Mouse (Mus musculus) embryonic stem cell, embryonic (primary cell): ENCODE measurements around the gene Apoh.

Experiments used
- CTCF ChIA-PET, 4 experiments: fragments of 300-600 bp in 2 of 4; fragments of 350-600 bp in 2 of 4; sonication (Branson Sonifier 250); formaldehyde crosslinking; loops; one replicate each; lab custom pipeline; 2022; ENCODE audit warnings: inconsistent platforms in 2 of 4; lab: Charles Lee
- POLR2A ChIA-PET, 4 experiments: fragments of 300-600 bp in 2 of 4; fragments of 350-600 bp in 2 of 4; sonication (Branson Sonifier 250); formaldehyde crosslinking; loops; one replicate each; lab custom pipeline; 2022; ENCODE audit warnings: antibody characterized with exemption in 4 of 4, inconsistent platforms in 1 of 4; lab: Charles Lee

The Apoh gene

GRCm38 (mm10) chr11:108342781-108343768 is at the start of gene Apoh:
Gene Apoh, plus strand, starts transcription at chr11:108343354.
- ChIA-PET CTCF (interaction anchor here in 1 of 4 experiments (1.4 kb wide), 1 partner anchor 360 kb away, joined by 3 read pairs; no protein-coding TSS in a partner anchor), POLR2A (interaction anchor here in 3 of 4 experiments (0.5 to 2.7 kb wide), 10 partner anchors 9 to 1365 kb away, joined by 3 to 8 read pairs (median 4); partner anchors contain the start of gene Cep112 (in 1 of the 3))

DNA sequence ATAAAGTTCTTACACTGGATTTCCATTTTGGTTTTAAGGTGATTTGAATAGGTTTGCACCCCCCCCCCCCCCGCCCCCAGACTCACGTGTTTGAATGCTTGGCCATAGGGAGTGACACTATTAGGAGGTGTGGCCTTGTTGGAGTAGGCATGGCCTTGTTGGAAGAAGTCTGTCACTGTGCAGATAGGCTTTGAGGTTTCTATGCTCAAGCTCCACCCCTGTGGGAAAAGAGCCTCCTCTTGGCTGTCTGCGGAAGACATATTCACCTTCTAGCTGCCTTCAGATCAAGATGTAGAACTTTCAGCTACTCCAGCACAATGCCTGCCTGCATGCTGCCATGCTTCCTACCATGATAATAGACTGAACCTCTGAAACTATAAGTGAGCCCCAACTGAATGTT is 49.3 kb upstream of the Apoh start:
- POLR2A ChIA-PET, result no interaction called here
- CTCF ChIA-PET, result no interaction called here

GRCm38 (mm10) chr11:108294305-108294813 is 48.8 kb upstream of the Apoh start:
- CTCF ChIA-PET, result no interaction called here
- POLR2A ChIA-PET, result no interaction called here

- POLR2A ChIA-PET, result no interaction called here
- CTCF ChIA-PET, result no interaction called here
These were observed 47.8 kb upstream of the Apoh start for GRCm38 (mm10) chr11:108295373-108295772.

DNA sequence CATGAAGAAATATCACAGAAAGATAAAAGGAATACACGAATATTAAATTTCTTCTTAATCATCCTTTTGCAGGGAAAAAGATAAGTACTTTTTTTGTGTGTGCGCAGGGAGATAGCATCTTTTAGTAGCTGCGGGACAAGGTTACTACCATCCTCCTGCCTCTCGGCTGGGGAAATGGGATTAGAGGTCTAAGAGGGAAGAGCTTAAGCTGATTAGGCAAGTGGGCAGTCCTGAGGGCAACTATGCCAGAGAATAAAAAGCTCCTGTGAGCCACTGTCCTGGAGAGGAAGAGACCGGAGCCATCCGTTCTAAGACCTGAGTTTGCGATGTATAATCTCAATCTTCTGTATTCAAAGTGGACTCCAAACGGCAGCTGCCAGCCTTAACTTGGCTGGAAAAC is 45.2 kb upstream of the Apoh start:
- POLR2A ChIA-PET, result no interaction called here
- CTCF ChIA-PET, result no interaction called here

- ChIA-PET POLR2A (no interaction called here), CTCF (no interaction called here)
These were observed 43.2 kb upstream of the Apoh start for GRCm38 (mm10) chr11:108299913-108300312.

GRCm38 (mm10) chr11:108300443-108300842 is 42.7 kb upstream of the Apoh start:
- ChIA-PET CTCF (no interaction called here), POLR2A (interaction anchor here in 1 of 4 experiments (0.8 kb wide), 1 partner anchor 266 kb away, joined by 3 read pairs; no protein-coding TSS in a partner anchor)

DNA sequence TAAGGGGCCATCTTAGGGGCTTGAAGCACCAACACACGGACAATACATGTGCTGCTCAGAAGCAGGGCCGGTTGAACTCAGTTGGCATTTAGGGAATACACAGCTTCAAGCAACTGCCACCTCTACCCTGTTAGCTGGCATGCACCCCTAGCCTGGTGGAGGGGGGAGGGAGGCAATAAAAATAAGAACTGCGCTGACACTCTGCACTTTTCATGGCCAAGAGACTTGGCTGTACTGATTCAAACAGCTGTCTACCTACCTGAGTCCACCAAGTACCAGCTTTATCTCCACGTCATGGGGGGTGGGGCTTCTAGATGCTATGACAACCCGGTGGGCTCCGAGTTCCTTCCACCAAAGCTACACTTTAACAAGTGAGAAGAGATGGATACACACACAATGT is 42.1 kb upstream of the Apoh start:
- ChIA-PET CTCF (no interaction called here), POLR2A (interaction anchor here in 1 of 4 experiments (0.8 kb wide), 1 partner anchor 267 kb away, joined by 3 read pairs; no protein-coding TSS in a partner anchor)

DNA sequence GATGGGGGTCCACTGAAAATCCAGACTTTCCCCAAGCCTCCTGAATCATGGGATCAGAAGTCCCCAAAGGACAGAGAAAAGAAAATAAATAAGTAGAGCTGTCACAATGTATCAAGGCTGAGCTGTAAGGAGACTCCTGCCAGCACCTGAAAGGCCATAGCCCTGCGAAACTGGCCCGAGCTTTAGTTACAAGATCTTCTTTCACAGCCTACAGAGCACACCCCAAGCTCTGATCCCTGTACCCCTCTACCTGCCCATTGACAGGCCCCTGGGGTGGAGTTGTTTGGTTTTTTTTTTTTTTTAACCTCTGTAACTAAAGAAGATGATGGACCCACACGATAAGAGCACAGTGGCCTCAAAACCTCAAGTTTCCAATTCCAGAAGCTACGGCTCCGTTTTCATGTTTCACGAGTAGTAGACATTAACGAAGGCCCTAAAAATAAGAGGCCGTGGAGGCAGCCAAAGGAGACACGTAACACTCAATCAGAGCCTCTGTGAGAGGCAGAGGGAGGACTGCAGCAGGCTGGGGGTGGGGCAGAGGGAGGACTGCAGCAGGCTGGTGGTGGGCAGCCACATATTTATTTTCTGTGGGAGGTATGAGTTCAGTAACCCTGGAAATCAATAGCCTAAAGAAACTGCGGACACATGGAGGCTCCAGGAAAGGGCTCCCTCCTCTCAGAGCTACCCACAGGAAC is 41.2 kb upstream of the Apoh start:
- ChIA-PET POLR2A (interaction anchor here in 1 of 4 experiments (0.6 to 0.8 kb wide), 3 partner anchors 19 to 645 kb away, joined by 3 to 8 read pairs (median 3); no protein-coding TSS in a partner anchor), CTCF (no interaction called here)

DNA sequence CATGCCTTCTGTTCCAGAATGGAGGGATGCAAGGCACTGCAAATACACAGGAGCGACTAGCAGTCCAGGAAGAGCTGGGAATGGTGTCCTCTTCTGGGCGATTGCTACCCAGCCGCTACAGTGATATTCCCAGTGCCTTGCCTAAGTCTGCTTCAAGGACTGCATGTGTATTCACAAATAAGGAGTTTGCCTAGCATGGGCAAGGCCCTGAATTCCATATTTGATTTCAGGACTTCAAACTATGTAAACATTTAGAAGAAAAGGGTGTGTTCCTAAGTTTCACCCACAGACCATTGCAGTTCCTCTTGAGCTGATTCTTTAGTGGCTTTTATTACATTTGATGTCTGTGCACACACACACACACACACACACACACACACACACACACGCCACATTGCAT is 39.4 kb upstream of the Apoh start:
- CTCF ChIA-PET, result no interaction called here
- POLR2A ChIA-PET, result interaction anchor here in 1 of 4 experiments (0.6 kb wide), 1 partner anchor 779 kb away, joined by 4 read pairs; no protein-coding TSS in a partner anchor

DNA sequence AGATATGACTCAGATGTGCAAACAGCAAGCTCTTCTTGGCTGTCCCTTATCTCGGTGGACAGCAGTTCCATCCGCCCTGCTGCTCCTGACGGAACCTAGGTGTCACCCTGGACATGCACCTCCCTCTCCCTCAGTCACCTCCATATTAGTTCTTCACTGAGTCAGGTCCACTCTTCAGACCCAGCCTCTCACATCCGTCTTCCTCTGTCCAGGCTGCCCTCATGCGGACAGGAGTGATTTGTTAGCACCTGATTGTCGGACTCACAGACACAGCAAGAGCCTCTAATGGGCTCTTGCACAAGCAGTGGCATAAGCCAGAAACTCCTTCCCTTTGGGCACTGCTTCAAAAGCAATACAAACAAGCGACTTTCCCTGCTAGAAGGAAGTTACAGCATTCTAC is 35.9 kb upstream of the Apoh start:
- POLR2A ChIA-PET, result no interaction called here

GRCm38 (mm10) chr11:108308253-108308652 is 34.9 kb upstream of the Apoh start:
- POLR2A ChIA-PET, result no interaction called here
- CTCF ChIA-PET, result no interaction called here

More for the DNA sequence above, 35.9 kb upstream of the Apoh start:
- CTCF ChIA-PET, result interaction anchor here in 1 of 4 experiments (0.6 kb wide), 1 partner anchor 442 kb away, joined by 3 read pairs; no protein-coding TSS in a partner anchor

DNA sequence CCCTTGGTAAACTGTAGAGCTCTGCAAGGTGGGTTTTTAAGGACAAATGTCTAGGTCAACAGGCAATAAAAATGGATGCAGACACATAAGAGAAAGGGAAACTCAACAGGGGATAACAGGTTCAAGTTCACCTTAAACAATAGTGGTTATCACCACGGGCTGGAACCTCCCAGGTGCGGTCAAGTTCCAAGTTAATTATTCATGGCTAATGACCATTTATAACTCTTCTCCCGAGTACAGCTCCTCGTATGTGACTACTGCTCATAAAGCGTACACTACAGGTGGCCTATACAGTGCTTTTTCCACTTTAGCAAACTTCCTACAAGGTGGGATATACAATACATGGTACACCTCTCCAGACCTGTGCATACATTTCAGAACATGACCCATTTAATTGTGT is 33.4 kb upstream of the Apoh start:
- ChIA-PET CTCF (interaction anchor here in 3 of 4 experiments (0.6 kb wide), 3 partner anchors 377 to 1105 kb away, joined by 3 read pairs; no protein-coding TSS in a partner anchor), POLR2A (interaction anchor here in 2 of 4 experiments (0.6 to 1.4 kb wide), 3 partner anchors 9 to 731 kb away, joined by 3 to 4 read pairs (median 4); no protein-coding TSS in a partner anchor)

DNA sequence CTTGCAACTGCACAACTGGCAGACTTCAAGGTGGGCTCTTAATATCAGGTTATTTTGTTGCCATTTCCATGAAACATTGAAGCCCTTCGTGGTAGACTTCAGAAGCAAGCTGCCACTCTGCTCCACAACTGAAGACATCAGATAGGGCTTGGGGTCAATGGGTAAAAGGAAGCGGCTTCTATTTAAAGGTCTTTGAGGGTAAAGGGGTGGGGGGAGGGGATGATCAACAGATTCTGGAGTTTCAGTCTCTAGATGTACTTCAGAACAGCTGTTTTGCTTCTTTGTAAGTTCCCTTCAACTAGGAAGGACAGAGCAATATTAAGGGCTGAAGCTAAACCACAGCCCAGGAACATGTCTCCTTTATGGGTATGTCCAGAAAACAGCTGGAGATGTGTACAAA is 31.2 kb upstream of the Apoh start:
- ChIA-PET POLR2A (interaction anchor here in 1 of 4 experiments (0.6 kb wide), 1 partner anchor 8 kb away, joined by 3 read pairs; no protein-coding TSS in a partner anchor), CTCF (interaction anchor here in 1 of 4 experiments (0.6 kb wide), 1 partner anchor 303 kb away, joined by 3 read pairs; no protein-coding TSS in a partner anchor)

DNA sequence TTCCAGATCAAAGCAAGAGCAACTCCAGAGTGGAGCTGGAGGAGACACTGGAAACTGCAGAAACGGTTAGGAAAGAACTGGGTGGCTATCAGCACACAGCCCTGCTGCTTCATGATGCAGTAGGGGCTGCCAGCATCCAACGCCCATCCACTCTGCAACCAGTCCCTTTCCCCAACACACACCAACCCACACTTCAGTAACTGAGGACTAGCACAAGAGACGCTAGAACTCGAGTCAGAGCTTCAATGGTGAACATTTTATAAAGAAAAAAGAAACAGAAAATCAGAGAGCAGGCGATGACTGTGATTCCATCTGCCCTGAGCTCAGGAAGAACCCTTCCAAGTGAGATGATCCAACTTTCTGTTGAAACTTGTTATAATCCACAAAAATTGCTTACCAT is 30.6 kb upstream of the Apoh start:
- ChIA-PET POLR2A (no interaction called here), CTCF (interaction anchor here in 1 of 4 experiments (0.6 kb wide), 1 partner anchor 304 kb away, joined by 3 read pairs; no protein-coding TSS in a partner anchor)

DNA sequence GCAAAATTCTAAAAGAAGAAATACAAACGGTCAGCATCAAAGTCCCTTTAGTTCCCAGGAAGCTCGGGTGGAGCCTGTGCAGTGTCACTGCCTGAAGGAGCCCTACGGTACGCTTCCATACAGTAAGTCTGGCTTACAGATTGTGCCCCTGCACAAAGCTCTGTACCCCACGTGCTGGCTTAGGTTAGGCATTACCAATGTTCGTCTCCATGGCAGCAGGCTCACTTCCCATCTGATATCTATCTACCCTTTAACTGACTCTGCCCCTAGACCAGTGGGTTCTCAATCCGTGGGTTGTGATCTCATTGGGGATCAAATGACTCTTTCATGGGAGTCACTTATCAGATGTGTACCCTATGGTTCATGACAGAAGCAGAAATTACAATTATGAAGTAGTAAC is 27.4 kb upstream of the Apoh start:
- ChIA-PET CTCF (no interaction called here), POLR2A (no interaction called here)

DNA sequence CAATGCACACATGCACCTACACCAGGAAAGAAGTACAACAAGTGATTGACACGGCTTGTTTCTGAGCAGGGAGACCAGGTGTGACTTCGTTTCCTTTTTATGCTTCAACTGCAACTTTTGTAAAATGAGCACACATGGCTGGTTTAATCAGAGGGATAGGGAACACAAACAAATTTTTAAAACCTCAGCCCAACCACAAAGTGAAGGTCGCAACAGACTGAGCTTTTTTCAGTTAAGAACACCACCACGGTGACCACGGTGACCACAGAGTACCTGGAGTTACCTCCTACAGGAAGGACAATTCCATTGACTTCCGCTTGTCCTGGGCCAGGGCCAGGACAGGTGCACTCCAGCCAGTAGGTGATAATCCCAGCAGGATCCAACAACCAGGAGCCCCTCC is 25.3 kb upstream of the Apoh start:
- ChIA-PET CTCF (no interaction called here), POLR2A (interaction anchor here in 1 of 4 experiments (1.5 kb wide), 1 partner anchor 8 kb away, joined by 4 read pairs; no protein-coding TSS in a partner anchor)

DNA sequence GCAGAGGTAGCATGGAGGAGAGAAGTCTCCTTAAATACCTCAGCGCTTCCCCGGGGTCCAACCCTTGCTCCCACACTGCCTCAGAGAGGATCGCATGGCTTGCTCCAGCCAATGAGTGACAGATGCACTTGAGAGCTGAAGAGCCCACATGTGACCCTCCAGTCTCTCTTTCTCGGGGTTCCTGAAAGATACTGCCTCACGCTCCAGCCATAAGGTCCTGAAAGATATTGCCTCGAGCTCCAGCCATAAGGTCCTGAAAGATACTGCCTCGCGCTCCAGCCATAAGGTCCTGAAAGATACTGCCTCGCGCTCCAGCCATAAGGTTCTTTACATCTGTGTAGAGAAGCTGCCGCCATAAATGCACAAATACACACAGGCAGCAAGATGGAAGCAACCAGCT is 24.0 kb upstream of the Apoh start:
- ChIA-PET POLR2A (interaction anchor here in 2 of 4 experiments (0.6 to 1.5 kb wide), 2 partner anchors 10 to 13 kb away, joined by 3 to 4 read pairs; no protein-coding TSS in a partner anchor), CTCF (no interaction called here)

- CTCF ChIA-PET, result no interaction called here
- POLR2A ChIA-PET, result interaction anchor here in 3 of 4 experiments (0.6 to 0.9 kb wide), 3 partner anchors 9 to 25 kb away, joined by 3 to 4 read pairs (median 3); no protein-coding TSS in a partner anchor
These were observed 22.6 kb upstream of the Apoh start for GRCm38 (mm10) chr11:108320561-108320960.
